ENCODE assay signal across 21 mouse cellular contexts in the genomic region with DNA sequence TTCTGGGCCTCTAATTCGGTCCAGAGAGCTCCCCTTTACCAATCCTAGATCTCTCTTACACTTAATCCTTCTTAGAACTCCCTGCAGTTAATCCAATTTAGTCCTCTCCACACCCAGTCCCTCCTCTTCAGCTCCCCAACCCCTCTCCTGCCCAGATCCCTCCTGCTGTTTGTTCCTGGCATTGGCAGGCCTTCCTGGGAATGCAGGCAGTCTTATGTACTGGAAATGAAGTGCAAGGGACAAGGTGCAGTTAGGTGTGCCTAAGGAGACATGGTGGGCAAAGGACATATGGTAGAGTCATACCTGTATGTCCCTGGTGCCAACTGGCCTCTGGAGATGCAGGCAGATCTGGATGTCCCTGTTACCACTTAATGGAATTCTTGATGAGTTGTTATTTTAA.
DNase-seq lines count a peak whose midpoint lies in the region; TF ChIP-seq lines count a peak whose summit lies in the region.
"Had no signal": no experiment of that assay in that cellular context is flagged by ENCODE, and none has a peak within 500 bp of the region (broad histone marks: within the 10 kb centered on the region; RNA-seq: fewer than 3 reads in every experiment).

No protein-coding gene starts in this region.

- DNase-seq in left cerebral cortex, postnatal 4 days = peak; percentile 1
- DNase-seq in left cerebral cortex, adult 9 months (ENCODE audit: low spot score in 2 of 2) = no peak
- DNase-seq in cerebellum, adult 2 months = peak; percentile 35 to 56
- peak; percentile 23 to 57 for DNase-seq in cerebellum, postnatal 10 days
- peak; percentile 34 for DNase-seq in retina, postnatal 1 day
- DNase-seq in frontal cortex, adult 2 months (ENCODE audit: extremely low spot score in 1 of 2, low spot score in 1 of 2) = no peak
- DNase-seq in frontal cortex, postnatal 14 days (ENCODE audit: low spot score in 2 of 2) = no peak
- DNase-seq: adrenal gland, postnatal 14 days; gastrocnemius, adult 2 months; gastrocnemius, postnatal 25 days; heart, adult 11 months; heart, postnatal 36 days; kidney, adult 11 months; kidney, adult 9 months had no signal

- H3K27me3 ChIP-seq in cerebellum, adult 2 months (ENCODE audit: control insufficient read depth, insufficient read depth, low read length) = no peaks in the 10 kb centered on the region
- H3K27me3 ChIP-seq: CH12.LX; heart, embryonic 13.5 days; hindbrain, embryonic 12.5 days had no signal

- no peak overlapping the region for H3K27ac ChIP-seq in cerebellum, adult 2 months (ENCODE audit: insufficient read depth, low read length)
- H3K27ac ChIP-seq: embryonic facial prominence, embryonic 10.5 days; forebrain, embryonic 10.5 days; gastrocnemius, adult 2 months; heart, embryonic 13.5 days; hindbrain, embryonic 12.5 days; hindbrain, postnatal 0 days had no signal

- intact Hi-C loops in left cerebral cortex, postnatal 4 days (cut with DNase I) = no loop called here

- no peak for TF ChIP-seq CTCF in cerebellum, adult 2 months (IDR thresholded peaks at IDR 0.05; ENCODE audit: borderline replicate concordance, insufficient read depth, low read depth, low read length)

- no peak for TF ChIP-seq POLR2A in cerebellum, adult 2 months (IDR thresholded peaks at IDR 0.05; ENCODE audit: borderline replicate concordance, insufficient read depth, low read length)

- 22% methylated on average over 1 of the region's 1 CpGs for WGBS in cerebellum, adult 2 months

- H3K4me1 ChIP-seq in cerebellum, adult 2 months (ENCODE audit: control insufficient read depth, insufficient read depth, low read length) = 0 out of 2 replicates have a peak, but pooled peaks cover 3% of the 10 kb centered on the region
- H3K4me1 ChIP-seq: embryonic facial prominence, embryonic 10.5 days; forebrain, embryonic 10.5 days; heart, embryonic 13.5 days; hindbrain, embryonic 12.5 days had no signal

- H3K4me3 ChIP-seq in cerebellum, adult 2 months (replicated peaks; ENCODE audit: insufficient read depth, low read depth, low read length) = no peak overlapping the region
- H3K4me3 ChIP-seq: embryonic facial prominence, embryonic 10.5 days; erythroblast, embryonic 14.5 days; forebrain, embryonic 10.5 days; gastrocnemius, adult 2 months; heart, embryonic 13.5 days; hindbrain, embryonic 12.5 days had no signal

Comparison
In these comparisons a context has a peak if more than half of its experiments do, and no peak if none do; other contexts are left out.
1. DNase-seq: peak in left cerebral cortex, postnatal 4 days (single experiment), cerebellum, adult 2 months (2 of 2), cerebellum, postnatal 10 days (2 of 2) and retina, postnatal 1 day (single experiment); none in left cerebral cortex, adult 9 months (0 of 2), frontal cortex, adult 2 months (0 of 2) and frontal cortex, postnatal 14 days (0 of 2).